Mouse (Mus musculus) brain, embryonic 18.5 days (tissue): ENCODE data around the gene Gcnt7.

ENCODE experiments used
- DNase-seq: peaks from one replicate; pipeline ENCODE4 v3.0.0-alpha.2; 2012; ENCODE audit warnings: low read depth, low spot score

Gcnt7 gene

DNA sequence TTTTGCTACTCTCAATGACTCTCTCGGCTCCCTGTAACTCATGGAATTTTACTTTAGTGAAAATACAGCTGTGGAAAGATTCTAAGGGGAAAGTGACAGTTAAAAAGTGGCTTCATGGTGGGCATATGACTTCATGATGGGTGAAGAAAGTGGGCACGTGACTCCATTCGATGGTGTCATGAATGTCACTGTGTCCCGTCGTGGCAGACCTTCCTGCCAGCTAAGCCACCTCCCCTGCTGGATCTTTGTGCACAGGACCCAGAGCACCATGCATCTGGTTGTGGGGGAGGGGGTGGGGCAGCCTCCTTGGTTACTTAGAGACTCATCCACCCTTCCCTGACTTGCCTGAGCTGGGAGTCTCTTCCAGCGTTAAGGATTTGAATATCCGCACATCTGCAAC is 54.2 kb downstream of the Gcnt7 start:
- DNase-seq: no peak

DNA sequence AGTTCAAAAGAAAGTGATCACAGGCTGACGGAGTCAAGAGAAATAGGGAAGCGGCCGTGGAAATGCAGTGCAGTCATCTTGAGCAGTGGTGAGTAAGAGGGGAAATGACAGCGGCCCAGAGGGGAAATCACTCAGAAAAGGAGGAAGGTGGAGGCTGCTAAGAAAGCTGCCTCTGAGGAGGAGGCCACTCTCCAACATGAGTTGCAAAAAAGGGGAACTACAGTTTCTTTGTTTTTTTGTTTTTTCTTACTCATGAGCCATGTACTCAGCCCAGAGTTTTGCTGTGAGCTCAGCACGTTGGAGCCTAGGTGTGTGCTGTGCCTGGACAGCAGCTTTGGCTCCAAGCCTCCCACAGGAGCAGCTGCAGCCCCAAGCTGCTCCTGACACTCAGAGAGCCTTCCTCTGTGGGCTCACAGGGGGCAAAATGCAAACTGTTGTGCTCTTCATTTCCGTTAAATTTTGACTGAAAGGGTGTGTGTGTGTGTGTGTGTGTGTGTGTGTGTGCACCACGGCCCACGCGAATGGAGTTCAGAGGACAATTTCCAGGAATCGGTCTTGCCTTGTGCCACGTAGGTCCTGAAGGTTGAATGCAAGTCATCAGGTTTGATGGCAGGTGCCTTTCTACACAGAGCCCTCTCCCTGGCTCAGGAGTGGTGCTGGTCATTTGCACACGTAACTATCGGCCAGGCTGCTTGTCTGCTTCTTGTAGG is 57.1 kb downstream of the Gcnt7 start:
- DNase-seq: no peak
